ENCODE assay signal across 9 mouse cellular contexts in the genomic region with DNA sequence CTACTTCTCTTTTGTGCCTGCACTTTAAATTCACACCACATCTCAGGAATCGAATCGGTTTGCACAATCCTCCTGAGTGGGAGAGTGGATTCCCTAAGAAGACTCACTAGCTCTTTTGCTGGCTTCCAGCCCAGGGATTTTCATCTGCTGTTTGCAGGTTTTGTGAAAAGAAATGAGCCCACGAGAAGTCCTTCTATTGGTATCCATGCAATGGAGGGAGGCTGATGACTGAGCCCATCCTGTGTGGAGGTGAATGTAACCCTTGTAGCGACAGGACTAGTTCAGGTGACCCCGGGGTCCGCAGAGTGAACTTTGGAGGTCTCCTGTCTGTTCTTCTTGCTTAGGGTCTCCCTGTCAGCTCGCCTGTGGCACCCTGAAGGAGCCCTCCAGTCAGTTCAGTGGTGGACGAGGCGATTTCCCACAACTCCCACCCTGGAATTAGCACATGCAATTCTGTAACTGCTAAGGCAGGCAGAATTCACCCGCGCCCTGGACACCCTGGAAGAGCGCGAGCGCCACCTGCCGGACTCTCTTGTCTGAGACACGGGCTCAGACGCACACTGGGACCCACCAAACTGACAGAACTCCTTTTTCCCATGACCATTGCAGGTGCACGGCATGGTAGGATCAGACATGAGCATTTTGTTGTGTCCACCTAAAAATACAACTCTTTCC.
A peak's percentile ranks its signal among the peaks of the same experiment; 100 is the strongest.
DNase-seq lines count a peak whose midpoint lies in the region; ATAC-seq and TF ChIP-seq lines count a peak whose summit lies in the region.
"Had no signal": no experiment of that assay in that cellular context is flagged by ENCODE, and none has a peak within 500 bp of the region (broad histone marks: within the 10 kb centered on the region; RNA-seq: fewer than 3 reads in every experiment).

No protein-coding gene starts in this region.

- no peaks in the 10 kb centered on the region for H3K27me3 ChIP-seq in forebrain, embryonic 10.5 days (ENCODE audit: poor library complexity, severe bottlenecking)
- no peaks in the 10 kb centered on the region for H3K27me3 ChIP-seq in lung, embryonic 14.5 days (ENCODE audit: insufficient read depth, low read length)
- H3K27me3 ChIP-seq: heart, embryonic 13.5 days had no signal

- H3K27ac ChIP-seq in forebrain, embryonic 10.5 days = no peak overlapping the region
- H3K27ac ChIP-seq in lung, embryonic 14.5 days (ENCODE audit: low read depth) = no peak overlapping the region
- H3K27ac ChIP-seq: heart, embryonic 13.5 days had no signal

- WGBS in forebrain, embryonic 10.5 days = 33% methylated on average over 18 of the region's 18 CpGs
- WGBS in lung, embryonic 14.5 days = 24% methylated on average over 18 of the region's 18 CpGs

- H3K9me3 ChIP-seq in forebrain, embryonic 10.5 days = no peaks in the 10 kb centered on the region
- no peaks in the 10 kb centered on the region for H3K9me3 ChIP-seq in lung, embryonic 14.5 days (ENCODE audit: low read depth, low read length)
- H3K9me3 ChIP-seq: heart, embryonic 13.5 days had no signal

- H3K9ac ChIP-seq in lung, embryonic 14.5 days = no peak overlapping the region
- H3K9ac ChIP-seq: heart, embryonic 13.5 days had no signal

- intact Hi-C loops in heart, postnatal 36 days (cut with DNase I) = loop anchor here (1.0 to 5.0 kb wide), 2 partner anchors 1205 to 1748 kb away; a partner anchor contains a TSS

- peaks cover 7% of the 10 kb centered on the region for H3K4me1 ChIP-seq in forebrain, embryonic 10.5 days
- no peaks in the 10 kb centered on the region for H3K4me1 ChIP-seq in lung, embryonic 14.5 days (ENCODE audit: insufficient read depth)
- H3K4me1 ChIP-seq: heart, embryonic 13.5 days had no signal

- DNase-seq in CD4-positive helper T cell, adult 2 months (ENCODE audit: low read depth, low spot score) = peak; percentile 19
- DNase-seq in adrenal gland, postnatal 25 days = peak; percentile 72
- DNase-seq in forebrain, embryonic 10.5 days (ENCODE audit: extremely low spot score, low spot score) = peak; percentile 75
- DNase-seq in heart, postnatal 36 days = peak; percentile 64
- DNase-seq in layer of hippocampus, adult 11-12 months (ENCODE audit: low spot score) = peak; percentile 73
- DNase-seq in lung, embryonic 14.5 days = peak; percentile 93
- DNase-seq in retina, embryonic 14.5 days (ENCODE audit: low spot score) = peak; percentile 86
- DNase-seq in urinary bladder, postnatal 4 days (ENCODE audit: low spot score in 2 of 2) = peak; percentile 34 to 76

- no peaks in the 10 kb centered on the region for H3K36me3 ChIP-seq in forebrain, embryonic 10.5 days (replicated peaks)
- H3K36me3 ChIP-seq in lung, embryonic 14.5 days (ENCODE audit: insufficient read depth) = no peaks in the 10 kb centered on the region
- H3K36me3 ChIP-seq: heart, embryonic 13.5 days had no signal

- ATAC-seq in lung, embryonic 14.5 days (ENCODE audit: insufficient read depth) = peak; percentile 85

- H3K4me3 ChIP-seq in forebrain, embryonic 10.5 days = no peak overlapping the region
- H3K4me3 ChIP-seq in lung, embryonic 14.5 days (ENCODE audit: low read depth, low read length) = no peak overlapping the region
- H3K4me3 ChIP-seq: heart, embryonic 13.5 days had no signal

- TF ChIP-seq CTCF in lung, embryonic 14.5 days (IDR thresholded peaks at IDR 0.05; ENCODE audit: low read depth) = peak; percentile 94

- no peak overlapping the region for H3K4me2 ChIP-seq in lung, embryonic 14.5 days
- H3K4me2 ChIP-seq: heart, embryonic 13.5 days had no signal

Comparison
In these comparisons a context has a peak if more than half of its experiments do, and no peak if none do; other contexts are left out.
1. DNase-seq: peak in every context shown above with its lines; median percentile 93 in lung, embryonic 14.5 days; 86 in retina, embryonic 14.5 days; 75 in forebrain, embryonic 10.5 days; 73 in layer of hippocampus, adult 11-12 months; 72 in adrenal gland, postnatal 25 days; 64 in heart, postnatal 36 days; 55 in urinary bladder, postnatal 4 days; 19 in CD4-positive helper T cell, adult 2 months.